Mouse (Mus musculus): ENCODE data around the gene Polr2g.

The Polr2g gene

GRCm38 (mm10) chr19:8818301-8818798, 20.0 kb upstream of the Polr2g start:
- no peak for DNase-seq (ENCODE audit: low spot score)

- no peak for DNase-seq (ENCODE audit: low spot score)
Observed at GRCm38 (mm10) chr19:8817001-8817400, 18.6 kb upstream of the Polr2g start.

- no peak for DNase-seq (ENCODE audit: low spot score)
Observed at GRCm38 (mm10) chr19:8815812-8816211, 17.4 kb upstream of the Polr2g start.

- no peak for DNase-seq (ENCODE audit: low spot score)
Observed at GRCm38 (mm10) chr19:8806810-8807209, 8.4 kb upstream of the Polr2g start.

GRCm38 (mm10) chr19:8803879-8804660, 5.7 kb upstream of the Polr2g start:
- DNase-seq (ENCODE audit: low spot score) = no peak

- no peak for DNase-seq (ENCODE audit: low spot score)
Observed at GRCm38 (mm10) chr19:8803204-8803780, 4.9 kb upstream of the Polr2g start.

- DNase-seq (ENCODE audit: low spot score) = peak; percentile 65
Observed at GRCm38 (mm10) chr19:8802130-8802821, 3.9 kb upstream of the Polr2g start, which contains the start of gene Zbtb3. TSS of gene Zbtb3 (plus strand) at chr19:8802555.

- DNase-seq (ENCODE audit: low spot score) = no peak
Observed at GRCm38 (mm10) chr19:8798947-8799315, 554 bp upstream of the Polr2g start.

- no peak for DNase-seq (ENCODE audit: low spot score)
Observed at GRCm38 (mm10) chr19:8790171-8790570, 8.2 kb downstream of the Polr2g start.

- no peak for DNase-seq (ENCODE audit: low spot score)
Observed at GRCm38 (mm10) chr19:8789171-8789570, 9.2 kb downstream of the Polr2g start.

- no peak for DNase-seq (ENCODE audit: low spot score)
Observed at GRCm38 (mm10) chr19:8788521-8788920, 9.9 kb downstream of the Polr2g start.

GRCm38 (mm10) chr19:8786008-8786781, 12.2 kb downstream of the Polr2g start, which contains the start of gene Taf6l:
TSS of gene Taf6l (minus strand) at chr19:8786417.
- DNase-seq (ENCODE audit: low spot score) = peak; percentile 57

GRCm38 (mm10) chr19:8774951-8775421, 23.4 kb downstream of the Polr2g start:
- DNase-seq (ENCODE audit: low spot score) = peak; percentile 30

- DNase-seq (ENCODE audit: low spot score) = peak; percentile 96
Observed at GRCm38 (mm10) chr19:8774086-8774835, 24.1 kb downstream of the Polr2g start, which contains the start of gene Tmem179b. TSS of gene Tmem179b (minus strand) at chr19:8774467.

GRCm38 (mm10) chr19:8773409-8773808, 25.0 kb downstream of the Polr2g start:
- DNase-seq (ENCODE audit: low spot score) = no peak

- no peak for DNase-seq (ENCODE audit: low spot score)
Observed at GRCm38 (mm10) chr19:8772996-8773395, 25.4 kb downstream of the Polr2g start.

GRCm38 (mm10) chr19:8770567-8771270, 27.7 kb downstream of the Polr2g start, which contains the start of gene Tmem223:
TSS of gene Tmem223 (plus strand) at chr19:8770996.
- DNase-seq (ENCODE audit: low spot score) = peak; percentile 53

- no peak for DNase-seq (ENCODE audit: low spot score)
Observed at GRCm38 (mm10) chr19:8765562-8765961, 32.8 kb downstream of the Polr2g start.

GRCm38 (mm10) chr19:8763276-8763675, 35.1 kb downstream of the Polr2g start:
- no peak for DNase-seq (ENCODE audit: low spot score)

- DNase-seq (ENCODE audit: low spot score) = no peak
Observed at GRCm38 (mm10) chr19:8760757-8761156, 37.6 kb downstream of the Polr2g start.
